Mouse (Mus musculus) liver, embryonic 16.5 days (tissue): ENCODE measurements around the gene Tead4. TPM values are rescaled to one million over a fixed set of nuclear protein-coding genes. Genes with fewer than 3 reads are reported as not detected.

Source experiments
- ATAC-seq: fragments of 200-750 bp; cut with Nextera tagmentation; 2 replicates; pipeline ENCODE4 v1.8.0; 2017; ENCODE audit warnings: low read depth, mild to moderate bottlenecking, moderate number of reproducible peaks, moderate library complexity
- H3K27ac ChIP-seq: fragments of 300-500 bp; sonication (generic); 2 replicates; pipeline ENCODE4 v1.5.1; 2014; ENCODE audit warnings: mild to moderate bottlenecking, low read length
- H3K27me3 ChIP-seq: fragments of 300-500 bp; sonication (generic); 2 replicates; pipeline ENCODE4 v1.6.1; 2014; ENCODE audit warnings: low read depth, low read length, mixed read lengths; ENCODE audit not compliant: control insufficient read depth, insufficient read depth
- H3K36me3 ChIP-seq: fragments of 300-500 bp; sonication (generic); 2 replicates; pipeline ENCODE4 v1.6.1; 2014; ENCODE audit warnings: mild to moderate bottlenecking; ENCODE audit not compliant: control insufficient read depth, insufficient read depth
- H3K4me1 ChIP-seq: fragments of 300-500 bp; sonication (generic); 2 replicates; pipeline ENCODE4 v1.6.1; 2014; ENCODE audit warnings: low read depth, low read length, mixed read lengths; ENCODE audit not compliant: control insufficient read depth
- H3K4me2 ChIP-seq: fragments of 300-500 bp; sonication (generic); 2 replicates; pipeline ENCODE4 v1.6.1; 2014; ENCODE audit warnings: low read depth, low read length, mixed read lengths
- H3K4me3 ChIP-seq: fragments of 300-500 bp; sonication (generic); 2 replicates; pipeline ENCODE4 v1.5.1; 2014; ENCODE audit warnings: low read depth, mild to moderate bottlenecking, low read length
- H3K9ac ChIP-seq: fragments of 300-500 bp; sonication (generic); 2 replicates; pipeline ENCODE4 v1.6.1; 2014; ENCODE audit warnings: low read depth, low read length
- H3K9me3 ChIP-seq: fragments of 300-500 bp; sonication (generic); replicated peaks from 2 replicates; pipeline ENCODE4 v1.6.1; 2016; ENCODE audit warnings: low read length; ENCODE audit not compliant: control insufficient read depth
- WGBS: fragments of 180-500 bp; shearing (Covaris S2); extraction: QIAGEN DNeasy Blood & Tissue Kit; methylation state at CpG from one replicate; pipeline ENCODE4 v1.1.7; 2014; ENCODE audit not compliant: insufficient replicate concordance; 5-methylcytosine and 5-hydroxymethylcytosine counted together
- polyA plus RNA-seq: library from polyadenylated mRNA; unstranded; fragments of >200 nt; fragmentation: Nextera tagmentation; extraction: Ambion mirVana; gene quantifications from 2 replicates; pipeline ENCODE4 v1.2.1, GENCODE M21; 2015

The Tead4 gene
- polyA plus RNA-seq, 1 experiment from 2014 or later = 0.51 TPM

- H3K4me3 ChIP-seq = no peak overlapping the region
- WGBS = 41% methylated on average over 5 of the region's 5 CpGs
- H3K27ac ChIP-seq = no peak overlapping the region
- no peak for ATAC-seq
- no peaks in the 10 kb centered on the region for H3K36me3 ChIP-seq
- H3K4me1 ChIP-seq = no peaks in the 10 kb centered on the region
- H3K4me2 ChIP-seq = no peak overlapping the region
- H3K9ac ChIP-seq = no peak overlapping the region
- H3K27me3 ChIP-seq = no peaks in the 10 kb centered on the region
- H3K9me3 ChIP-seq = no peaks in the 10 kb centered on the region
Measured at GRCm38 (mm10) chr6:128279608-128280007, 21.0 kb downstream of the Tead4 start.

GRCm38 (mm10) chr6:128279099-128279498 lies 21.5 kb downstream of the Tead4 start:
- no peaks in the 10 kb centered on the region for H3K9me3 ChIP-seq
- 45% methylated on average over 4 of the region's 4 CpGs for WGBS
- ATAC-seq = no peak
- no peak overlapping the region for H3K4me3 ChIP-seq
- no peaks in the 10 kb centered on the region for H3K27me3 ChIP-seq
- H3K4me2 ChIP-seq = no peak overlapping the region
- H3K36me3 ChIP-seq = no peaks in the 10 kb centered on the region
- H3K4me1 ChIP-seq = no peaks in the 10 kb centered on the region
- no peak overlapping the region for H3K27ac ChIP-seq
- no peak overlapping the region for H3K9ac ChIP-seq

DNA sequence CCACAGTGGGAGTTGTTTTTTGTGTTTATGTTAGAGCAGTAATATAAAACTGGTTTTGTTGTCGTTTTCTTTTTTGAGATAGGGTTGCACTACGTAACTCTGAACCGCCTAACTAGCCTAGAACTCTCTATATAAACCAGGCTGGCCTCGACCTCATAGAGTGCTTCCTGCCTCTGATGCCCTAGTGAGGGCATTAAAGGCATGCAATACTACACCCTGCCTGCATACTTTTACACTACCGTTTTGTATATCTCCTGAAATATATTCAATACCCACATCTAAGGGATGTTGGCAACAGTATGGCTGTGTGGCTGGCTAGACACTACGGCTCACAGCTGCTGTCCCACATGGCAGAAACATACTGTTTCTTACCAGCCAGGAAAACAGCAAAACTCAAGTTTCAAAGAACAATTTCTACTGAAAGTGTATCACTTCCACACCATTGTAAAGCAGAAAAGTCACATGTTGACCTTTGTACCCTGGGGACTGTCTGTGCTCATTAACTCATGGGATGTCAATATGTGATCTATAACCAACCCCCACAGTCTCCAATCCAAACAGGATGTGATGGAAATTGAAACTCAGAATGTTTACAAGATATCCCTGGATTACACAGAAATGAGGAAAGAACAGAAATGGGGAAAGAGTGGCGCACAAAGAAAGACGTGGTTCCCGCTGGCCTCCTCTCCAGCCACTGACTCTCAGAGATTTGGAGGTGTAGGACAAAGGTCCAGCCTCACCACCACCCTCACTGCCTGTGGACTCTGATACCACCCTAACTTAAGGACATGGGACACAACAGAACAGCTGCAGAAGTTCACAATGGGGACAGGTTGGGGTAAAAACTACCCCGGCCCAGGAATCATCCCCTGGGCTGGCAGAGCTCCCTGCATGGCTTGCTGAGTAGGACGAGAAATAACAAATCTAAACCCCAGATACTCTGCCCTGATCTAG lies 23.2 kb downstream of the Tead4 start:
- H3K27ac ChIP-seq = no peak overlapping the region
- 55% methylated on average over 11 of the region's 11 CpGs for WGBS
- H3K4me2 ChIP-seq = no peak overlapping the region
- H3K9ac ChIP-seq = no peak overlapping the region
- H3K4me1 ChIP-seq = no peaks in the 10 kb centered on the region
- no peaks in the 10 kb centered on the region for H3K36me3 ChIP-seq
- H3K9me3 ChIP-seq = no peaks in the 10 kb centered on the region
- no peaks in the 10 kb centered on the region for H3K27me3 ChIP-seq
- no peak overlapping the region for H3K4me3 ChIP-seq
- no peak for ATAC-seq

- Histone ChIP-seq H3K27me3 (no peaks in the 10 kb centered on the region), H3K4me1 (no peaks in the 10 kb centered on the region), H3K4me2 (no peak overlapping the region), H3K4me3 (no peak overlapping the region), H3K27ac (no peak overlapping the region), H3K36me3 (no peaks in the 10 kb centered on the region), H3K9me3 (no peaks in the 10 kb centered on the region), H3K9ac (no peak overlapping the region)
- ATAC-seq = no peak
- 71% methylated on average over 6 of the region's 6 CpGs for WGBS
Measured at GRCm38 (mm10) chr6:128276349-128276748, 24.3 kb downstream of the Tead4 start.

- no peak overlapping the region for H3K9ac ChIP-seq
- no peak overlapping the region for H3K27ac ChIP-seq
- no peak overlapping the region for H3K4me2 ChIP-seq
- 69% methylated on average over 8 of the region's 8 CpGs for WGBS
- no peaks in the 10 kb centered on the region for H3K4me1 ChIP-seq
- H3K27me3 ChIP-seq = no peaks in the 10 kb centered on the region
- no peak for ATAC-seq
- H3K36me3 ChIP-seq = no peaks in the 10 kb centered on the region
- H3K4me3 ChIP-seq = no peak overlapping the region
- H3K9me3 ChIP-seq = no peaks in the 10 kb centered on the region
Measured at GRCm38 (mm10) chr6:128275506-128276064, 25.0 kb downstream of the Tead4 start.

- Histone ChIP-seq H3K36me3 (no peaks in the 10 kb centered on the region), H3K4me1 (no peaks in the 10 kb centered on the region), H3K4me2 (no peak overlapping the region), H3K9ac (no peak overlapping the region), H3K27me3 (no peaks in the 10 kb centered on the region), H3K9me3 (no peaks in the 10 kb centered on the region), H3K4me3 (no peak overlapping the region), H3K27ac (no peak overlapping the region)
- WGBS = 50% methylated on average over 1 of the region's 1 CpGs
- no peak for ATAC-seq
Measured at GRCm38 (mm10) chr6:128273507-128273906, 27.1 kb downstream of the Tead4 start.

GRCm38 (mm10) chr6:128272754-128273153 lies 27.9 kb downstream of the Tead4 start:
- no peak overlapping the region for H3K4me3 ChIP-seq
- H3K9me3 ChIP-seq = no peaks in the 10 kb centered on the region
- no peak overlapping the region for H3K4me2 ChIP-seq
- no peaks in the 10 kb centered on the region for H3K36me3 ChIP-seq
- 80% methylated on average over 17 of the region's 17 CpGs for WGBS
- H3K4me1 ChIP-seq = no peaks in the 10 kb centered on the region
- no peak for ATAC-seq
- H3K9ac ChIP-seq = no peak overlapping the region
- no peak overlapping the region for H3K27ac ChIP-seq
- H3K27me3 ChIP-seq = no peaks in the 10 kb centered on the region

GRCm38 (mm10) chr6:128269850-128270249 lies 30.8 kb downstream of the Tead4 start:
- Histone ChIP-seq H3K4me1 (no peaks in the 10 kb centered on the region), H3K9ac (no peak overlapping the region), H3K4me2 (no peak overlapping the region), H3K9me3 (no peaks in the 10 kb centered on the region), H3K27me3 (no peaks in the 10 kb centered on the region), H3K36me3 (no peaks in the 10 kb centered on the region), H3K27ac (no peak overlapping the region), H3K4me3 (no peak overlapping the region)
- no peak for ATAC-seq
- 34% methylated on average over 4 of the region's 4 CpGs for WGBS

GRCm38 (mm10) chr6:128264870-128265526 lies 35.6 kb downstream of the Tead4 start:
- 70% methylated on average over 8 of the region's 8 CpGs for WGBS
- Histone ChIP-seq H3K4me2 (no peak overlapping the region), H3K27me3 (no peaks in the 10 kb centered on the region), H3K36me3 (no peaks in the 10 kb centered on the region), H3K9ac (no peak overlapping the region), H3K27ac (no peak overlapping the region), H3K9me3 (no peaks in the 10 kb centered on the region), H3K4me3 (no peak overlapping the region), H3K4me1 (no peaks in the 10 kb centered on the region)
- no peak for ATAC-seq
